Mouse (Mus musculus) kidney, postnatal 0 days (tissue): ENCODE measurements around the gene Vps26a. TPM values are rescaled to one million over a fixed set of nuclear protein-coding genes. Genes with fewer than 3 reads are reported as not detected.

ENCODE experiments used
- ATAC-seq: fragments of 200-750 bp; cut with Nextera tagmentation; replicated peaks from 2 replicates; pipeline ENCODE4 v1.8.0; 2017; ENCODE audit warnings: low read depth, moderate number of reproducible peaks, moderate TSS enrichment, moderate library complexity; ENCODE audit not compliant: low FRiP score
- DNase-seq: peaks from one replicate; pipeline ENCODE4 v3.0.0-alpha.2; 2016; ENCODE audit warnings: low spot score
- H3K27ac ChIP-seq: fragments of 300-500 bp; sonication (generic); 2 replicates; pipeline ENCODE4 v1.5.1; 2014; ENCODE audit warnings: mild to moderate bottlenecking
- H3K27me3 ChIP-seq: fragments of 300-500 bp; sonication (generic); 2 replicates; pipeline ENCODE4 v1.6.1; 2014; ENCODE audit warnings: low read length, mixed read lengths; ENCODE audit not compliant: insufficient read depth
- H3K36me3 ChIP-seq: fragments of 300-500 bp; sonication (generic); 2 replicates; pipeline ENCODE4 v1.6.1; 2014; ENCODE audit warnings: low read length, mixed read lengths; ENCODE audit not compliant: insufficient read depth
- H3K4me1 ChIP-seq: fragments of 300-500 bp; sonication (generic); replicated peaks from 2 replicates; pipeline ENCODE4 v1.6.1; 2014; ENCODE audit warnings: antibody characterized with exemption, low read length, mixed read lengths; ENCODE audit not compliant: insufficient read depth
- H3K4me2 ChIP-seq: fragments of 300-500 bp; sonication (generic); 2 replicates; pipeline ENCODE4 v1.6.1; 2014; ENCODE audit warnings: mild to moderate bottlenecking, low read length, moderate library complexity, mixed read lengths
- H3K4me3 ChIP-seq: fragments of 300-500 bp; sonication (generic); replicated peaks from 2 replicates; pipeline ENCODE4 v1.5.1; 2014; ENCODE audit warnings: low read depth, low read length
- H3K9ac ChIP-seq: fragments of 300-500 bp; sonication (generic); 2 replicates; pipeline ENCODE4 v1.6.1; 2014; ENCODE audit warnings: low read depth, low read length
- H3K9me3 ChIP-seq: fragments of 300-500 bp; sonication (generic); replicated peaks from 2 replicates; pipeline ENCODE4 v1.6.1; 2016; ENCODE audit warnings: low read length, inconsistent platforms, mixed read lengths
- CTCF ChIP-seq: IDR thresholded peaks from 2 replicates; pipeline ENCODE4 v1.5.1; 2016; ENCODE audit warnings: antibody characterized with exemption, low read depth, mild to moderate bottlenecking, moderate library complexity
- WGBS: fragments of 180-500 bp; shearing (Covaris S2); extraction: QIAGEN DNeasy Blood & Tissue Kit; methylation state at CpG from one replicate; pipeline ENCODE4 v1.1.7; 2014; 5-methylcytosine and 5-hydroxymethylcytosine counted together
- polyA plus RNA-seq: library from polyadenylated mRNA; unstranded; fragments of >200 nt; fragmentation: Nextera tagmentation; extraction: Ambion mirVana; gene quantifications from 2 replicates; pipeline ENCODE4 v1.2.1, GENCODE M21; 2015

Gene Vps26a
- polyA plus RNA-seq, 1 experiment from 2014 or later: 79.1 TPM

DNA sequence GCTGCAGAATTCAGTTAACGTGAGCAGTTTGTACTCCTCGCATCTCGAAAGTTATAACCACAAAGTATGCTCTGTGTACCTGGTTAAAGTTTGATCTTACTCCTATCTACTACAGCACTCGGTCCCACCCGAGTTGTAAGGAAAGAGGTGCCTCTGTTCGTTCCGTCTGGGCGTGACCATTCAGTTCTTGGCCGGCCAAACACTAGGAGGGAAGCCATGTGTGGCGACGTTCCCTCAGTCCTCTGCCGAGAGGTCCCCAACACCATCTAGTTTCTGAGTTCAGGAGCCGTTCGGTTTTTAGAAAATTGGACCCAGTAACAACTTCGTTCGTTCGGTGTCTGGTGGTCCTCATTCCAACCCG, 36.3 kb downstream of the Vps26a start:
- DNase-seq (no peak), ATAC-seq (peak; percentile 27; the same call in 1 of the 2 replicates)
- WGBS: 44% methylated on average over 18 of the region's 18 CpGs
- Histone ChIP-seq H3K9ac (peak overlapping the region; percentile 94), H3K27ac (peak overlapping the region; percentile 89), H3K9me3 (no peaks in the 10 kb centered on the region), H3K4me1 (peaks cover 13% of the 10 kb centered on the region), H3K4me3 (peak overlapping the region; percentile 92), H3K36me3 (peaks cover 20% of the 10 kb centered on the region), H3K4me2 (peak overlapping the region; percentile 74), H3K27me3 (no peaks in the 10 kb centered on the region)
- TF ChIP-seq CTCF: no peak

DNA sequence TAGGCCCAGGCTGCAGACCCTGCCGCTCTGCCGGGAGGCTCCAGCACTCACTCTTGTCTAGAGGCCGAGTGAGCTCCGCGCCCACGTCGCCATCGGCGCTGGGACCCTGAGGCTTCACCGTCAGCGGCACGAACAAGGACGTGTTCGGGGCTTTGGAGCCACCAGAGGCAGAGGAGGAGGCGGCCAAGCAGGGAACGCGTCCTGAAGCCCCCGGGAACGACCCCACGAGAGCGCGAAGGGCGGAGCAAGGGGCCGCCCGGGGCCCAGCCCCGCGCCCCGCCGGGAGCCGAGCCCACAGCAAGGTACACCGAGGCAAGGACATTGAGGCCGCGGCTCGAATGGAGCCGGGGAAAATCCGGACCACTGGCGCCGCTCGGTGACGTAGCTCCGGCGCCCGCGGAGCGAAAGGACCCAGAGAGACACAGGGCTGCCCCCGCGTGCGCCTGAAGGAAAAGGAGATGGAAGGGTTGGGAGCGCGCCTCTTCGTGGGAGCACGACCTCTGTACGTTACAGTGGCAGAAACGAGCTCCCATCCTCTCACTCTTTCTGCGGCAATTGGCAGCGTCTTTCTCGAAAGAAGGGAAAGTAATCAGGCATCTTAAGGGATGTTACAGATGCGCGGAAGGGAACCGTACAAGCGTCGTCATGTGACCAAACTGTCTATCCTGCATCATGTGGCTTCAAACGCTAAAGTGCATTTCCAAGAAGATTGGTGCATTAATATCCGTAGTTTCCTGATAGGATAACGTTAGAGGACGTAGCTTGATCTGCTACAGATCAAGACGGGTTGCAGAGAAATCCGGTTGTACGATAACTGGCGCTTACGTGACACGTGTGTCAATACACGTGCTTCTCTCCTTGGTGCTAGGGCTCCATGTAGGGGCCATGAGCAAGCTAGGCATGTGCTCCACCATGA, 37.0 kb downstream of the Vps26a start, which contains the start of the genes 4930507D05Rik and Supv3l1:
TSS of gene 4930507D05Rik (plus strand) at position 126 of the 916 bp plus-strand sequence.
TSS of gene Supv3l1 (minus strand) at position 375 of the 916 bp plus-strand sequence.
- Histone ChIP-seq H3K36me3 (peaks cover 24% of the 10 kb centered on the region), H3K27me3 (no peaks in the 10 kb centered on the region), H3K9me3 (no peaks in the 10 kb centered on the region), H3K4me3 (peak within 1 kb of the TSS; percentile 92), H3K9ac (peak within 1 kb of the TSS; percentile 94), H3K4me1 (peaks cover 13% of the 10 kb centered on the region), H3K27ac (peak within 1 kb of the TSS; percentile 89), H3K4me2 (peak within 1 kb of the TSS; percentile 74)
- DNase-seq: peak; percentile 96
- ATAC-seq: peak; percentile 92
- TF ChIP-seq CTCF: no peak
- under 1% methylated on average over 73 of the region's 73 CpGs for WGBS

DNA sequence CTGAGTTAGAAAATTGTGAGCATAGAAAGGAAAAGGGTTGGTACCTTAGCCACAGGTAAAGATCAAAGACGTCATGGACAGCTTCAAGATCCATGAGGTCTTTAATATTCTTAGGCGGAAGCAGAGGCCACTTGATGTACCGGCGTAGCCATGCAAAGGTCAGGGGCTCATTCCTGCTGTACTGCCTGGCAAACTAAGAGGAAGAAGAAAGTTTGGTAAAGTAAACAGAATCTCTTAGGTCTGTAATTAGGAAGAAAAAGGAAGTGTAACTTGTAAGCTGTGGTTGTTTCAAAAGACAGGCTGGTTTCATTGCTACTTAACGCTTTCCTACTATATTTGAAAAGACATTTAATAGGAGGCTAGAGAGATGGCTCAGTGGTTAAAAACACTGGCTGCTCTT, 56.2 kb downstream of the Vps26a start:
- H3K36me3 ChIP-seq: peaks cover 69% of the 10 kb centered on the region
- WGBS: 95% methylated on average over 5 of the region's 5 CpGs

DNA sequence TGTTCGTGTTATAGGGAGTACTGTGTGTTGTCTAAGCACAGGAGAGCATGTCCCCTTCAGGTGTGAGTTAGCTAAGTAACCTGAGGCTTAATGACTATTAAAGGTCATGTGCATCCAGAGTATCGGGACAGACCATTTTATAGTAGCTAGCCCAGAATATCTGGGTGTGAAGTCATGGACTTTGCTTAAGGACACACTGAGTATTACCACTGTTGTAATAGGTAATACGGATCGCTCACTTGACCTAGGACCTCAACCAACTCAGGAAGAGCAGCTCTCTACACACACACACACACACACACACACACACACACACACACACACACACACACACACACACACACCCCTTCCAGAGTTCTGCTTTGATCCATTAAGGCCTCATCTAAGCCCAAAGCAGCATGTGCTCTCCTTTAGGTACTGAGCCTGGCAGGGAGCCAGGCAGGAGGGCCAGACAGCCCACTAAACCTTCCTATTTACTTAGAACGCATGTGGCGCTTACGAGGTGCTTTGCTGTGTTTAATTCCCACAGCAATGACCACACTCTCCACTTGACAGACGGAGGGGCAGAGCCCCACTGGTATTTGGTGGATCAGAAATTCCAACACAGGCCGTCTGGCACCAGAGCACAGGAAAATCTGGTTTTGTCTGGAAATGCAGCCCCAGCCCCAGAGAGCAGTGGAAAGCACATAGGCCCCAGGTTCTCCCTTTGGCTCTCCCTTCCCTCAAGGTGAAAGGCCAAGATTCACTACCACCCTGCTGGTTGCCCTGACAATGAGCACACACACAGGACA, 61.3 kb downstream of the Vps26a start:
- Histone ChIP-seq H3K4me2 (no peak overlapping the region), H3K27me3 (no peaks in the 10 kb centered on the region), H3K4me3 (no peak overlapping the region), H3K4me1 (no peaks in the 10 kb centered on the region), H3K9ac (no peak overlapping the region), H3K9me3 (no peaks in the 10 kb centered on the region), H3K36me3 (peaks cover 23% of the 10 kb centered on the region), H3K27ac (0 out of 2 replicates have a peak overlapping the region, but pooled peaks have one; percentile 3)
- 40% methylated on average over 9 of the region's 9 CpGs for WGBS
- no peak for TF ChIP-seq CTCF
- ATAC-seq (0 out of 2 replicates have a peak, but pooled peaks have one; percentile 22), DNase-seq (no peak)

More for the DNA sequence above, 56.2 kb downstream of the Vps26a start:
- no peak for ATAC-seq
- DNase-seq: no peak
- no peaks in the 10 kb centered on the region for H3K4me1 ChIP-seq
- no peak overlapping the region for H3K9ac ChIP-seq
- no peak for TF ChIP-seq CTCF
- H3K4me3 ChIP-seq: no peak overlapping the region
- H3K27me3 ChIP-seq: no peaks in the 10 kb centered on the region
- no peaks in the 10 kb centered on the region for H3K9me3 ChIP-seq
- no peak overlapping the region for H3K27ac ChIP-seq
- H3K4me2 ChIP-seq: no peak overlapping the region

DNA sequence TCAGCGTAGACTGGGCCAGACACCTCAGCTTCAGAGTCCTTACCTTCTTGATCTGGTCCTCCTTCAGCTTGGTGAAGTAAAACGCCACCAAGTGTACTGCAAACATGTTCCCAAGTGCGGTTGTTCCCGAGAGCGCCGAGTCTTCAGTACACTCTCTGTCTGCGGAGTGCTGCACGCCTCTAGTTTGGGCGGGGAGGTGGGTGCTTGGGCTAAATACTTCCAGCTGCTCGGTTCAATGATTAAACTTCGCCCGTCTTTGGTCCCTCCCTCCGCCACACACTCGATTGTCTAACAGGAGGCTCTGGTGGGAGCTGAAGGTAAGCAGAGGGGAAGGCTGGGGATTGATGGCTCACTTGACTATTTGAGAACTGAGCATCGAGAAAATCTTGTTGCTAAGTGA, 64.3 kb downstream of the Vps26a start, which contains the start of gene Hkdc1:
TSS of gene Hkdc1 (minus strand) at position 237 of the 400 bp plus-strand sequence.
- no peaks in the 10 kb centered on the region for H3K27me3 ChIP-seq
- no peaks in the 10 kb centered on the region for H3K9me3 ChIP-seq
- H3K4me3 ChIP-seq: no peak within 1 kb of the TSS
- peak within 1 kb of the TSS; percentile 2; the same call in 1 of the 2 replicates for H3K4me2 ChIP-seq
- H3K36me3 ChIP-seq: no peaks in the 10 kb centered on the region
- 40% methylated on average over 15 of the region's 15 CpGs for WGBS
- H3K27ac ChIP-seq: no peak within 1 kb of the TSS
- DNase-seq: no peak
- no peak within 1 kb of the TSS for H3K9ac ChIP-seq
- H3K4me1 ChIP-seq: no peaks in the 10 kb centered on the region
- ATAC-seq: no peak
- no peak for TF ChIP-seq CTCF

DNA sequence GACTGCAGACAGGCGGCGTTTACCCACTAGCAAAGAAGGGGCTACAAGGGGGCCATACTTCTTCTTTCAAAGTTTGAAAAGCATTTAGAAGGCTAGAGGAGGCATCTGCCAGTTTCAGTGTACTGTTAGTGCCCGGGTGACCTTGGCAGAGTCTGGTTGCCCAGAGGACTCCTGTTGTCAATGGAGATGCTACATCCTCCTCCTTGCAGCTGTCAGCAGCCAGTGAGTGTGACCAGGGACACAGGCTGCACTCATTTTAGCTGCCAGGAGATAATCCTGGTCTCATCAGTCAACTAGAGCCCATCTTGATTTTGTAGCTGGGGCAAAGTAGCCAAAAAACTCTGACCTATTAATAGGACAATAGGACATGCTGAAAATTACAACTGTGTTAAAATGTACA, 65.5 kb downstream of the Vps26a start:
- H3K4me1 ChIP-seq: no peaks in the 10 kb centered on the region
- H3K36me3 ChIP-seq: no peaks in the 10 kb centered on the region
- TF ChIP-seq CTCF: no peak
- no peaks in the 10 kb centered on the region for H3K27me3 ChIP-seq
- 85% methylated on average over 3 of the region's 3 CpGs for WGBS
- DNase-seq (no peak), ATAC-seq (no peak)
- no peak overlapping the region for H3K9ac ChIP-seq
- H3K4me3 ChIP-seq: no peak overlapping the region
- no peak overlapping the region for H3K27ac ChIP-seq
- no peaks in the 10 kb centered on the region for H3K9me3 ChIP-seq
- no peak overlapping the region for H3K4me2 ChIP-seq
